Mouse (Mus musculus): ENCODE results near the gene Vmn2r77.
"Not testable (repeated sequence)": the region's sequence is repeated elsewhere in the genome, so short reads cannot be mapped to it uniquely, and the experiment has no call there.

The Vmn2r77 gene

GRCm38 (mm10) chr7:86794727-86795126, at the start of gene Vmn2r77:
TSS of gene Vmn2r77 (plus strand) at chr7:86795027.
- no peak for DNase-seq (ENCODE audit: low read depth, low spot score)

GRCm38 (mm10) chr7:86760751-86761150, 34.1 kb upstream of the Vmn2r77 start:
- DNase-seq (ENCODE audit: low read depth, low spot score): no peak

GRCm38 (mm10) chr7:86764628-86765027, 30.2 kb upstream of the Vmn2r77 start:
- DNase-seq (ENCODE audit: low read depth, low spot score): no peak

GRCm38 (mm10) chr7:86771621-86772020, 23.2 kb upstream of the Vmn2r77 start:
- DNase-seq (ENCODE audit: low read depth, low spot score): no peak

- peak; percentile 14 for DNase-seq (ENCODE audit: low read depth, low spot score)
Measured at GRCm38 (mm10) chr7:86775617-86776325, 19.1 kb upstream of the Vmn2r77 start, which contains the start of gene Folh1. TSS of gene Folh1 (minus strand) at chr7:86775943.

- not testable (repeated sequence) for DNase-seq (ENCODE audit: low read depth, low spot score)
Measured at GRCm38 (mm10) chr7:86815241-86815640, 20.4 kb downstream of the Vmn2r77 start.

- DNase-seq (ENCODE audit: low read depth, low spot score): not testable (repeated sequence)
Measured at GRCm38 (mm10) chr7:86815716-86816115, 20.9 kb downstream of the Vmn2r77 start.

- DNase-seq (ENCODE audit: low read depth, low spot score): no peak
Measured at GRCm38 (mm10) chr7:86816466-86816865, 21.6 kb downstream of the Vmn2r77 start.
